Mouse (Mus musculus) kidney, postnatal 14 days (tissue): Measurements from ENCODE around the gene Ncbp1.
A peak's percentile ranks its signal among the peaks of the same experiment; 100 is the strongest.

Source experiments
- DNase-seq: peaks from one replicate; pipeline ENCODE4 v3.0.0; 2022; ENCODE audit warnings: mixed read lengths

Ncbp1 gene

DNA sequence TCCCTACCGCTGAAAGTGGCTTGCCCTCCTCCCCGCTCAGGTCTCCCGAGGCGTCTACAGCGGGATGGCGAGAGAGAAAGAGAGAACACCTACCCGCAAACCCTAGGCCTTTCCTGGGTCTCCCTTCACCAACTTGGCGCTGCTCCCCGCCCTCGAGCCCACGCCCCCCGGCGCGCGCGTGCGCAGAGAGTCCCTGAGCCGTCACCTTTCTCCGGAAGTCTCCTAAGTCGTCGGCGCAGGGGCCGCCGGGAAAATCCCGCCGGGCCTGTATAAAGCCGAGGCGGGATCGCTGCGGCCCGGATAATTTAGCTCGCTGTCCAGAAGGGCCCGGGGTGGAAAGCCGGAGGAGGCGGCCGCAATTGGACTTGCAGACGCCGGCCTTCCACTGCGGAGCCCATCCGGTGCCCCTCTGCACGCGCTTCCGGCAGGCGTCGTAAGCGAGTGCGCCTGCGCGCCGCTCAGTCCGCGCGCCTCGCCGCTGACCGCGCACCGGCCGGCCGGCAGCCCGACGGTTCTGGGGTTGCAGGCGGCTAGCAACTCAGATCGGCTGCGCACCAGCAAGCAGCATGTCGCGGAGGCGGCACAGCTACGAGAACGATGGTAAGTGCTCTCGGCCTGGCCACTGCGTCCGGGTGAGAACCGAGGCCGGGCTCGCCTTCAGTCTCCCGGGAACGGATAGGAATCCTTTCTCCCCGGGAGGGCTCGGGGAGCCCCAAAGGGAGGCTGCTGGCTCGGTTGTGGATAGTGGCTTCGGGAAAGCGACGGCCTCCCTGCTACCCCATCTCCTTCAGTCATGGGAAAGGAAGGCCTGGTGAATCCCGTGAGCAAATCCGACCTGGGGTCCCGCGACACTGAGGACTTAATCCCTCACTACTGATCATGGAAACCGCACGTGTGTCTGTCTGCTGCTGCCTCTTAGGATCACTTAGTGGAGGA lies at the start of gene Ncbp1, which contains the start of gene Tstd2:
Ncbp1 (plus strand) TSS at position 327 of the 936 bp plus-strand sequence.
Tstd2 (minus strand) TSS at position 408 of the 936 bp plus-strand sequence.
- peak; percentile 94 for DNase-seq

DNA sequence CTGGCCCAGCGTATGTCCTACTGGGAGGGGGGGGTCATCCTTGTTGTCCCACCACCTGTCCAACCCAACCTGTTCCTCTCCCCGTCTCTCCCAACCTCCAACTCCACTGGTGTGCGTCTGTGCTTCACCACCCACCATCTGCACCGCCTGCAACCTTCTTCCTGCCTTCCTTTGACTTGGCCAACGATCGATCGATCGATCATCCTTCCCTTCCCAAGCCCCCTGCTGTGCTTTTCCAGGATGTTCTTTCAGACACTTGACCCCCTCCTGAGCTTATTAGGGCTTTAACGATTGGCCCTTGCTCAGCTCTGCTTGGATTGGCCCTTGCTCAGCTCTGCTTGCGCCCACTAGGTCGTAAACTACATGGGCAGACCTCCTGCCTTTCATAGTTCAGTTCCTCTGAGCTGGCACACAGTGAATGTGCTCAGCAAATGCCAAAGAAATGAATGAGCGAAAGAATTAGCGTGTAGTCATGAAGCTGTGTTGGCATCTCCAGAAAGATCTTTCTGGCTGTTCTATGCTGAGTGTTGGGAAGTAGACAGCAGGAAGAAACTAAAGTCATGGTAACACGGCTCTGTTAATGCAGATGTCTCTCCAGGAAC lies 48.8 kb upstream of the Ncbp1 start:
- DNase-seq, result no peak

DNA sequence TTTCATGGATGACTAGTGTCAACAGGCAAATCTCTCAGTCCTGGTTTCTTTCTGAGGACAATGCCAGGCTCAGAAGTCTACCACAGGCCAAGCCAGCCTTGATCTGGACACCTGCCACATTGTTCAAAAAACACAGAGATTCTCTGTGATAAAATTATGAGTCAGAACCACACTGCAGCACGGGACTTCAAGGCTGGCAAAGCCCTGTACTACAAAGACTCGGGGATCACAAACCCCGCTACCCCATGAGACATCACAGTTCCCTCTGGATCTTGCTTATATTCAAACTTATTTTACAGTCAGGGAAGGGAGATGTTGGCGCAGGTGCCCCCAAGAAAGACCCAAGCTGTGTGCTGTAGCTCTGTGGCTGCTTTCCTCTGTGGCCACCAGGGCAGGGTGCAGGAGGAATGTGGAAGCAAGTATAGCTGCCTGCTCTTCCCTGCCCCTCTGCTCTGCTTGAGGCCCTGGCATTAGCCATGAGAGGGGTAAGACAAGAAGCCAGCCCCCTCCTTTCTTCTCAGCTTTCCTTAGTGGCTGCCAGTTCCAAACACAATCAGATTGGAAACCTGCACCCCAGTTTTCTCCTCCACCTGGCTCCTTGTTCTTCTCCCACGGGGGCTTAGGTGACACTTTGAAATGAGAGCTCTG lies 45.9 kb upstream of the Ncbp1 start:
- no peak for DNase-seq

- no peak for DNase-seq
Measured at GRCm38 (mm10) chr4:46094916-46095825, 43.2 kb upstream of the Ncbp1 start.

- no peak for DNase-seq
Measured at GRCm38 (mm10) chr4:46095826-46096159, 42.6 kb upstream of the Ncbp1 start.

- DNase-seq, result no peak
Measured at GRCm38 (mm10) chr4:46096546-46096945, 41.9 kb upstream of the Ncbp1 start.

- DNase-seq, result no peak
Measured at GRCm38 (mm10) chr4:46097591-46097990, 40.8 kb upstream of the Ncbp1 start.

- no peak for DNase-seq
Measured at GRCm38 (mm10) chr4:46099132-46099531, 39.3 kb upstream of the Ncbp1 start.

GRCm38 (mm10) chr4:46100539-46100938 lies 37.9 kb upstream of the Ncbp1 start:
- DNase-seq, result no peak

- DNase-seq, result no peak
Measured at GRCm38 (mm10) chr4:46101211-46101711, 37.2 kb upstream of the Ncbp1 start.

DNA sequence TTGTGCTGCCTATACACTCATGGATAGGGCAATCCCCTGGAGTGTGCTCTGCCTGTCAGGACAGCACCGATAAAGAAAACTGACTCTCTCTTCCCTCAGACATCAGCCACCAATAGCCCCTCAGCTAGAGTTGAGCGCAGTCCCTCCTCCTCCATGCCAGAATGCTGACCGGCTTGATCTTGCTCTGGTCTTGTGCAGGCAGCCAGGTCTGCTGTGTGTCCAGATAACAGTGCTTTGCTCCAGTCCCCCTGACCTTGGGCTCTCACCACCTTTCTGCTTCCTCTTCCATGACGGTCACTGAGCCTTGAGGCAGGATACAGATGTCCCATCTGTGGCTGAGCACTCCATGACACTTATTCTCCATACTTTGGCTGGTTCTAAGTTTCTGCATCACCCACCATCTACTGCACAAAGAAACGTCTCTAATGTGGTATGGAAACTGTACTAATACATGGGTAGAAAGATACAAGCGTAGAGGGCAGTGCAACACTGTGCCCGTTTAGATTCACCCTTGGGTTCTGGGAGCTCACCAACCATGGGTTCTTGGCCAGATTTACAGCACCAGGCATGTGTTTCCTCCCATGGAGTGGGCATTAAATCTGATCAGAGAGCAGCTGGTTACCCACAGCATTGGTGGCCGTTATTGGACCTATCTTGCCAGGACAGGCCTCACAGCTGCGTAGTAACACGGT lies 36.2 kb upstream of the Ncbp1 start:
- DNase-seq, result no peak

DNA sequence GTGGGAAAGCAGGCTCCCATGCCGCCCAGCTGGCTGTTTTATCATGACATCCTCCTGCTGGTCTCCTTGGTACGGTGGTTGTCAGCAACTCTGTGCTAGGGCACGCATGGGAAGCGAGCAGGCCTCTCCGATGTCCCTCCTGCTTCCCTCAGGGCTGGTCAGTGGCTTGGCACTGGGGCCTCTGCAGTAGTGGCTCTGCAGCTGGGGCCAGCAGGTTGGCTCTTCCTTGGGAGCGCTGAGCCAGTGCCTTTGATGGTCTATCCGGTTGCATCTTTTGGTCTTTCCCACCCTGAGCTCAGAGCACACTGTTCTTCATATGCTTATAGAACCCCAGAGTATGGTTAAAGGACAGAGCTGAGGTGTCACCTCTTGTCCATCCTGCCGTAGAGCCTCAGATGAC lies 28.3 kb upstream of the Ncbp1 start:
- DNase-seq, result no peak

- DNase-seq, result no peak
Measured at GRCm38 (mm10) chr4:46111361-46111760, 27.1 kb upstream of the Ncbp1 start.

DNA sequence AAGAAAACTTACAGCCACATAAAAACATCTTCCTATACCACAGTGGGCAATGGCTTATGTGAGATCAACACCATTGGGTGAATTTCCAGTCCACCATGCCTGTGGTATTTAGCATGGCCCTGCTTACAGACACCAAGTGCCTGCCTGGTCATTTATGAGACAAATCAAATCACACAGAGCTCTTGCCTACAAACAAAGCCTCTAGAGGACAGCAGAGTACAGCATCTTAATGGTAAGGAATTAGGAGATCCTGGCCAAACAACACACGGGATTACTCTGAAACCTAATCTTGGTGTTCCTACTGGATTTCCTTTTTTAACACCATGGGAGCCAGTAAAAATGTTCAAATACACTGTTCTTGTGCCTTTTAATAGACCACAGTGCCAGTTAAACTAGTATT lies 23.1 kb upstream of the Ncbp1 start:
- DNase-seq, result no peak

DNA sequence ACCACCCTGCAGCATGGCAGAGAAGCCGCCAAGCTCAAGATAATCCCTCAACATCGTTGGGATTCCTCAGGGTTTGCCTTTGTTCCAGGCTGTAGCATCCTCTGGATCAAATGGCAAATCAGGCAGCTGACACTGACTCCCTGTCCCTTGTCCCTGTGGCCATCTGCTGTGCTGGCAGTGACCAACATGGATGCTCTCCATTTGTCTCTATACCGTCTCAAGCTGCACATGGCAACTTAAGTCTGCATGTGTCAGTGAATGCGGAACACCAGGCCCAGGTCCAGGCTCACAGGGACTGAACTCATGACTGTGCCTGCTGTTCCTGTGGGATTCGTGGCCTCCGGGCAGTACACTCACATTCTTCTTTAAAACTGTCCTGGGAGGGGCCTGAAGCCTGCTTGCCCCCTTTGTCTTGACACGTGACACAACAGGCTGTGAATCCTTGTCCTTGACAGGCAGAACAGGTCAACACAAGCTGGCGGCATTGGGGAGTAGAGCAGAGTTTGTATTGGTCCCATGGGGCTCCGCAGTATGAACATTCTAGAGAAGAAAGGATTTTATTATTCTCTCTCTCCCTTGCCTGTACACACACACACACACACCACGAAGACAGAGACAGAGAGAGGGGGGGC lies 21.8 kb upstream of the Ncbp1 start:
- peak; percentile 24 for DNase-seq

DNA sequence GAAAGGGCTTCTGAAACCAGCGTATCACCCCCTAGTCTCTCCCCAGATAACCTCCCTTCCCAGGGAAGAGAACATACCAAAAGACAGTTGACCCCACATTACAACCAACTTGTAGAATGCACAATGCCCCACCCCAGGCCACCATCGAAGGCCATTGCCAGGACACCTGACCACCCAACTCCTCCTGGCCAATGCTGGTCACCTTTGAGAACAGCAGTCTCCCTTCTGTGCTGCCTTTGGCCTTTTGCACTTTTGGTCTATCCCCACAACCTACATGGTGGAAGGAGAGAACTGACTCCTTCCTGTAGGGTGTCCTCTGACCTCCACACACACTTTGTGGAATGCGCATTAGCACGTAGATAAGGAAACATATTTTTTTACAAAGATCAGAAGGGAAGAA lies 20.9 kb upstream of the Ncbp1 start:
- DNase-seq, result no peak

DNA sequence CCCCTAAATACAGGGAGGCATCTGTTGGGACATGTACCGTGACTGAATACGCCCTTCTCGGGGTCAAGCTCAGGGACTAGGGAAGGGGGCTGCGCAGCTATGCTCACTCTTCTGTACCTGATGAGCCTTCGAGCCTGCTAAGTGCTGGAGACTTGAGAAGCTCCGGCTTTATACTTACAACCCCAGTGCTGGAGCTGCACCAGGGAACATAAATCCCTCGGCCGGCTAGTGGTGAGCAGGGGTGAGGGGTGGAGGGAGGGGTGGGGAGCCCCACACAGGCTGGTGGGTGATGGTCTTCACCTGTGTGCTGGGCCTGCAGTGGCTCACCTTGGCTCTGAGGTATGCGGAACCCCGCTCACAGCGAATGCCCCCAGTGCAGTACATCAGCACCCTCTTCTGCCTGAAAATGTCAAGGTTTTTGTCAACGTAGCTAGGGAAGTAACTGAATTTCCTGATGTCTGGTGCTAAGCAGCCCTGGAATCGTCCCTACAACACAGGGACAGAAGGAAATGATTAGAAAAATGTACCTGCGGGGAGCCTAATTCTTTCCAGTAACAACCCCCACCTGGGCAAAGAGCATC lies 18.8 kb upstream of the Ncbp1 start:
- DNase-seq, result no peak

GRCm38 (mm10) chr4:46120767-46121166 lies 17.6 kb upstream of the Ncbp1 start:
- no peak for DNase-seq

GRCm38 (mm10) chr4:46123358-46123757 lies 15.1 kb upstream of the Ncbp1 start:
- no peak for DNase-seq

- peak; percentile 73 for DNase-seq
Measured at GRCm38 (mm10) chr4:46126541-46126940, 11.9 kb upstream of the Ncbp1 start.
